Mouse (Mus musculus) limb, embryonic 13.5 days (tissue): ENCODE results near the gene Sdhd. TPM values are rescaled to one million over a fixed set of nuclear protein-coding genes. Genes with fewer than 3 reads are reported as not detected.
A peak's percentile ranks its signal among the peaks of the same experiment; 100 is the strongest.
"Not testable (repeated sequence)": the region's sequence is repeated elsewhere in the genome, so short reads cannot be mapped to it uniquely, and the experiment has no call there.

Experiments used
- ATAC-seq: fragments of 200-750 bp; cut with Nextera tagmentation; 2 replicates; pipeline ENCODE4 v1.8.0; 2017; ENCODE audit warnings: low read depth, moderate number of reproducible peaks, moderate TSS enrichment; ENCODE audit not compliant: low FRiP score
- H3K27ac ChIP-seq: fragments of 300-500 bp; sonication (generic); 2 replicates; pipeline ENCODE4 v1.5.1; 2015; ENCODE audit warnings: inconsistent platforms, mild to moderate bottlenecking, moderate library complexity
- H3K27me3 ChIP-seq: fragments of 300-500 bp; sonication (generic); 2 replicates; pipeline ENCODE4 v1.6.1; 2015; ENCODE audit warnings: mild to moderate bottlenecking, inconsistent platforms
- H3K36me3 ChIP-seq: fragments of 300-500 bp; sonication (generic); 2 replicates; pipeline ENCODE4 v1.6.1; 2015; ENCODE audit warnings: inconsistent platforms, mild to moderate bottlenecking, moderate library complexity
- H3K4me1 ChIP-seq: fragments of 300-500 bp; sonication (generic); 2 replicates; pipeline ENCODE4 v1.6.1; 2015; ENCODE audit warnings: inconsistent platforms
- H3K4me2 ChIP-seq: fragments of 300-500 bp; sonication (generic); replicated peaks from 2 replicates; pipeline ENCODE4 v1.6.1; 2015; ENCODE audit warnings: inconsistent platforms, mild to moderate bottlenecking, moderate library complexity
- H3K4me3 ChIP-seq: fragments of 300-500 bp; sonication (generic); 2 replicates; pipeline ENCODE4 v1.5.1; 2015; ENCODE audit warnings: moderate library complexity, mild to moderate bottlenecking, inconsistent platforms
- H3K9ac ChIP-seq: fragments of 300-500 bp; sonication (generic); 2 replicates; pipeline ENCODE4 v1.6.1; 2015; ENCODE audit warnings: mild to moderate bottlenecking, inconsistent platforms
- H3K9me3 ChIP-seq: fragments of 300-500 bp; sonication (generic); 2 replicates; pipeline ENCODE4 v1.6.1; 2016; ENCODE audit warnings: inconsistent platforms
- WGBS: fragments of 180-500 bp; shearing (Covaris S2); methylation state at CpG from one replicate; pipeline ENCODE4 v1.1.7; 2015; 5-methylcytosine and 5-hydroxymethylcytosine counted together
- polyA plus RNA-seq: library from polyadenylated mRNA; unstranded; fragments of >200 nt; fragmentation: Nextera tagmentation; extraction: Ambion mirVana; gene quantifications from 2 replicates; pipeline ENCODE4 v1.2.1, GENCODE M21; 2015

Sdhd gene
- 257 and 259 TPM in 2 replicates for polyA plus RNA-seq

DNA sequence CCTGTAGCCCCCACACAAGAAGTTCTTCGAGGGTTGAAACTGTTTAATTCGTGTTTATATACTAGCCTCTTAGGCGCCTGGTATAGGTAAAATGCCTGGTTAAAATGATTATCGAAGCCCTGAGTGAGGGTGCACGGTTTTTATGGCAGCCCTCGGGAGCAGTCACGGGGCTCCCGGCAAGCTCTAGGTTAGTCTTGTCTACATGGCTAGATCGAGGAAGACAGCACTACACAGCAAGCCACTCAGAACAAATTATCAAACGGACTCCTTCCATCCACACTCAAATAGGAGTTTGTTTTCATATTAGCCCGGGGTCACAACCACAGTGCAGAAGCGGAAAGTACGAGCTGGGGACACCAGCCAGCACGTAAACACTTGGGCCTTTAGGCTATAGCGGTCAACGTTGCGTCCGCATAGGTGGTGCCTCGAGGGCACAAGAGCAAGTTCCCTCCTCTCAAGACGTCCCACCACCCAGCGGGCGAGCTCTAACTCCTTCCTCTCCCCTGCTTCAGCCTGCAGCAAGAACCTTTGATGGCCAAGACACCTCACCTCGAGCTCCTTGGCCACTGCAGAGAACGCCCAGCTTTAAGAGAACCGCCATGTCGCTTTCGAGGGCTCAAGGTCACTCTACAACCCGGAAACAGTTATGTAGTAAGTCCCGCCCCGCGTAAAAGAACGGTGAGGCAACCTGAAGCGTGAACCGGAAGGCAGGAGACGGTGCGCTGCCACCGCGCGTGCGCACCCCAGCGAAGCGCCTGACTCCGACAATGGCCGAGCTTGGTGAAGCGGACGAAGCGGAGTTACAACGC is at the start of gene Sdhd, which contains the start of gene Timm8b:
TSS of gene Sdhd (minus strand) at position 624 of the 809 bp plus-strand sequence.
TSS of gene Timm8b (plus strand) at position 722 of the 809 bp plus-strand sequence.
- Histone ChIP-seq H3K4me1 (peaks cover 33% of the 10 kb centered on the region), H3K9ac (peak within 1 kb of the TSS; percentile 90), H3K4me2 (peak within 1 kb of the TSS; percentile 95), H3K36me3 (peaks cover 49% of the 10 kb centered on the region), H3K27ac (peak within 1 kb of the TSS; percentile 84), H3K4me3 (peak within 1 kb of the TSS; percentile 90), H3K27me3 (no peaks in the 10 kb centered on the region), H3K9me3 (no peaks in the 10 kb centered on the region)
- WGBS: under 1% methylated on average over 48 of the region's 48 CpGs
- peak; percentile 97 for ATAC-seq

GRCm38 (mm10) chr9:50650503-50650902 is 46.9 kb upstream of the Sdhd start:
- no peak overlapping the region for H3K9ac ChIP-seq
- 95% methylated on average over 10 of the region's 10 CpGs for WGBS
- no peak overlapping the region for H3K4me2 ChIP-seq
- H3K36me3 ChIP-seq: peaks cover 92% of the 10 kb centered on the region
- no peaks in the 10 kb centered on the region for H3K27me3 ChIP-seq
- no peaks in the 10 kb centered on the region for H3K9me3 ChIP-seq
- H3K4me1 ChIP-seq: no peaks in the 10 kb centered on the region
- H3K27ac ChIP-seq: no peak overlapping the region
- ATAC-seq: no peak
- H3K4me3 ChIP-seq: no peak overlapping the region

DNA sequence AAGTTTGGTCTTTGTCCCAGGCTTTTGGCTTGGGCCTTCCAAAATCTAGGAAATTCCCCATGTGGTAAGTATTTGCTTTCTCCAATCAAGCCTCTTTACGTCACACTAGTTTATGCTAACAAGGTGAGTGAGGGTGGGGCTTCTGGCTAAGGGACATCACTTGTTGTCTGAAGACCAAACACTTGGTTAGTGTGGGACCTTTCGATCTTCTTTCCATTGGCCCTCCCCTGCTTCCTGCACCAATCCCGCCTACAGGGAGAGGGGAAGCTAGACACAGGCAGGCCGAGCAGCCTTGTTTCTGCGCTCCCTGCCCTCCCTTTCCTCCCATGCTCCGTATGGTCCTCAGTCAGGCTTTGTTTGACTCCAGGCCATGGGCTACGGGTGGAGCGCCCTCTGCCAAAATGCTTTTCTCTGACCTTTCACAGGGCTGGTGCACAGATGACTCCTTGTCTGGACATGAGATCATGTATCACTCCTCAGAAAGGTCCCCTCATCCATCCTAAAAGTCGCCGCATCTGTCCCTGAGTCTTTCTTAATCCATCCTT is 43.3 kb upstream of the Sdhd start:
- Histone ChIP-seq H3K9me3 (no peaks in the 10 kb centered on the region), H3K36me3 (peaks cover 91% of the 10 kb centered on the region), H3K27ac (no peak overlapping the region), H3K4me2 (no peak overlapping the region), H3K4me3 (no peak overlapping the region), H3K27me3 (no peaks in the 10 kb centered on the region), H3K9ac (no peak overlapping the region), H3K4me1 (no peaks in the 10 kb centered on the region)
- no peak for ATAC-seq
- 82% methylated on average over 10 of the region's 10 CpGs for WGBS

DNA sequence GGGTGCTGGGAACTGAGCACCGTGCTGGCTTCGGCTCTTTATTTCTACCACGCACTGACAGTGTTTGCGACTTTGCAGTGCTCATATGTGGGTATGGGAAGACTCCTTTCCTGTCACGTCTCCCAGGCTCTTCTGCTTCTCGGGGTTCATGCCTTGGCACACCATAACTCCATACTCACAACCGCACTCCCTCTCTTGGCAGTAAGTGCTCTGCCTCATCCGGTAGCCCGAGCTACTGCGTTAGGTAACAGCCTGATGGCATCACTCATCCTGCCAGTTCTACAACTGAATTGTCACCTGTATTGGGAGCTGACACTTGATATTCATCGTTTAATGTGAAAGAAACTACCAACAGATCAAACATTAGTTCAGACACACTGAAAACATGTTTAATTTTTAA is 30.7 kb upstream of the Sdhd start:
- Histone ChIP-seq H3K36me3 (peaks cover 63% of the 10 kb centered on the region), H3K9me3 (no peaks in the 10 kb centered on the region), H3K4me1 (no peaks in the 10 kb centered on the region), H3K9ac (no peak overlapping the region), H3K4me2 (no peak overlapping the region), H3K4me3 (no peak overlapping the region), H3K27ac (no peak overlapping the region), H3K27me3 (no peaks in the 10 kb centered on the region)
- WGBS: 95% methylated on average over 11 of the region's 11 CpGs
- ATAC-seq: no peak

GRCm38 (mm10) chr9:50633059-50633458 is 29.4 kb upstream of the Sdhd start:
- no peak overlapping the region for H3K4me2 ChIP-seq
- ATAC-seq: no peak
- no peak overlapping the region for H3K27ac ChIP-seq
- no peak overlapping the region for H3K4me3 ChIP-seq
- no peaks in the 10 kb centered on the region for H3K27me3 ChIP-seq
- WGBS: 65% methylated on average over 2 of the region's 2 CpGs
- no peaks in the 10 kb centered on the region for H3K4me1 ChIP-seq
- H3K36me3 ChIP-seq: peaks cover 51% of the 10 kb centered on the region
- no peak overlapping the region for H3K9ac ChIP-seq
- H3K9me3 ChIP-seq: no peaks in the 10 kb centered on the region

- no peak overlapping the region for H3K4me2 ChIP-seq
- H3K4me3 ChIP-seq: no peak overlapping the region
- 83% methylated on average over 6 of the region's 6 CpGs for WGBS
- H3K9ac ChIP-seq: no peak overlapping the region
- H3K4me1 ChIP-seq: no peaks in the 10 kb centered on the region
- H3K9me3 ChIP-seq: no peaks in the 10 kb centered on the region
- no peaks in the 10 kb centered on the region for H3K27me3 ChIP-seq
- peaks cover 44% of the 10 kb centered on the region for H3K36me3 ChIP-seq
- no peak for ATAC-seq
- no peak overlapping the region for H3K27ac ChIP-seq
These were observed 28.5 kb upstream of the Sdhd start for GRCm38 (mm10) chr9:50632016-50632688.

- not testable (repeated sequence) for H3K9ac ChIP-seq, ATAC-seq, H3K27ac ChIP-seq, H3K4me2 ChIP-seq, H3K4me3 ChIP-seq, H3K4me1 ChIP-seq, H3K9me3 ChIP-seq, H3K27me3 ChIP-seq
- WGBS: 86% methylated on average over 6 of the region's 8 CpGs
- peaks cover 34% of the 10 kb centered on the region for H3K36me3 ChIP-seq
These were observed 27.3 kb upstream of the Sdhd start for GRCm38 (mm10) chr9:50630903-50631302.

- Histone ChIP-seq H3K4me1 (peaks cover 8% of the 10 kb centered on the region), H3K4me3 (peak overlapping the region; percentile 100), H3K36me3 (peaks cover 22% of the 10 kb centered on the region), H3K9ac (no peak overlapping the region), H3K27ac (no peak overlapping the region), H3K4me2 (peak overlapping the region; percentile 88), H3K9me3 (no peaks in the 10 kb centered on the region), H3K27me3 (no peaks in the 10 kb centered on the region)
- 65% methylated on average over 9 of the region's 9 CpGs for WGBS
- no peak for ATAC-seq
These were observed 14.2 kb upstream of the Sdhd start for GRCm38 (mm10) chr9:50617794-50618330.

- Histone ChIP-seq H3K4me2 (peak within 1 kb of the TSS; percentile 88), H3K36me3 (peaks cover 31% of the 10 kb centered on the region), H3K9ac (peak within 1 kb of the TSS; percentile 97), H3K9me3 (no peaks in the 10 kb centered on the region), H3K4me3 (peak within 1 kb of the TSS; percentile 100), H3K27me3 (no peaks in the 10 kb centered on the region), H3K4me1 (peaks cover 8% of the 10 kb centered on the region), H3K27ac (peak within 1 kb of the TSS; percentile 94)
- WGBS: under 1% methylated on average over 79 of the region's 81 CpGs
- ATAC-seq: peak; percentile 93
These were observed 13.4 kb upstream of the Sdhd start, which contains the start of the genes Pih1d2 and Nkapd1 for GRCm38 (mm10) chr9:50616766-50617603. TSS of gene Pih1d2 (plus strand) at chr9:50617321. TSS of gene Nkapd1 (minus strand) at chr9:50617464.

DNA sequence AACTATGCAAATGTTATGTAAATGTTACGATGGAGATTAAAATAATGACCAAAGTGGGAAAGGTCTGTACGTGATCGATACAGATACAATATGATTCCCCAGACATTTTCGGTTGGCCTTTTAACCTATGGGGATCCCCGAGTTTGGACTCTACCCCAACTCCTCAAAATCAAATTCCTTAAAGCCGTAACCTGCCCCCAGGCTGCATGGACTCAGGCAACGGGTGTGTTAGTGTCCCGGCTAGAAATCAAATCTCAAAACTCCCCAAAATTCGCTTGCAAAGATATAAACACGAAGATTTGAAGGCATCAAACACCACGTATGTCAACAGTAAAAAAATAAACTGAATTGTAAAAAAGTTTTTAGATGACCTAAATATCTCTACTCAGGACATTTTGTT is 12.5 kb upstream of the Sdhd start:
- Histone ChIP-seq H3K27ac (0 out of 2 replicates have a peak overlapping the region, but pooled peaks have one; percentile 94), H3K36me3 (peaks cover 36% of the 10 kb centered on the region), H3K27me3 (no peaks in the 10 kb centered on the region), H3K4me3 (peak overlapping the region; percentile 100), H3K4me2 (peak overlapping the region; percentile 88), H3K9ac (peak overlapping the region; percentile 97), H3K9me3 (no peaks in the 10 kb centered on the region), H3K4me1 (peaks cover 8% of the 10 kb centered on the region)
- no peak for ATAC-seq
- WGBS: 36% methylated on average over 11 of the region's 11 CpGs

- Histone ChIP-seq H3K9ac (no peak overlapping the region), H3K4me1 (peaks cover 8% of the 10 kb centered on the region), H3K4me2 (no peak overlapping the region), H3K4me3 (no peak overlapping the region), H3K27me3 (no peaks in the 10 kb centered on the region), H3K9me3 (no peaks in the 10 kb centered on the region), H3K27ac (no peak overlapping the region), H3K36me3 (peaks cover 74% of the 10 kb centered on the region)
- WGBS: 85% methylated on average over 4 of the region's 4 CpGs
- ATAC-seq: no peak
These were observed 8.5 kb upstream of the Sdhd start for GRCm38 (mm10) chr9:50612115-50612514.
